Mouse (Mus musculus): ENCODE measurements around the gene Gm49395. TPM values are rescaled to one million over a fixed set of nuclear protein-coding genes. Genes with fewer than 3 reads are reported as not detected.

The Gm49395 gene
- total and polyA plus RNA-seq, 3 experiments, result 0.30 to 0.69 TPM; not detected in 1

GRCm38 (mm10) chr13:115149849-115150248 is 48.1 kb upstream of the Gm49395 start:
- no peaks in the 10 kb centered on the region for H3K4me1 ChIP-seq (ENCODE audit: control insufficient read depth in 1 of 2, insufficient read depth in 2 of 2)
- no peak for DNase-seq (ENCODE audit: extremely low read depth)
- in situ Hi-C loops (cut with MboI; ENCODE audit: low pct_ligation_motif_present, low pct_unique_long_range_greater_than_20kb, low sequenced_read_pairs), result loop anchor here (25.0 kb wide), 1 partner anchor 163 kb away; no protein-coding TSS in a partner anchor
- TF ChIP-seq MAZ (IDR thresholded peaks at IDR 0.05; ENCODE audit: low read depth, low read length), result no peak
- H3K36me3 ChIP-seq (replicated peaks in 1 of 2; ENCODE audit: control insufficient read depth in 1 of 2, insufficient read depth in 1 of 2, low read length in 1 of 2), result no peaks in the 10 kb centered on the region
- no peaks in the 10 kb centered on the region for H3K9me3 ChIP-seq (replicated peaks; ENCODE audit: low read length)
- dilution Hi-C loops (cut with MboI; ENCODE audit: extremely low pct_ligation_motif_present, extremely low pct_unique_long_range_greater_than_20kb, low sequenced_read_pairs), result no loop called here
- no peaks in the 10 kb centered on the region for H3K79me2 ChIP-seq (replicated peaks; ENCODE audit: control insufficient read depth, extremely low read depth, insufficient read depth, poor library complexity, severe bottlenecking)
- no peaks in the 10 kb centered on the region for H3K27me3 ChIP-seq (replicated peaks)
- H3K27ac ChIP-seq (ENCODE audit: insufficient read depth, low read depth), result no peak overlapping the region
- no peak overlapping the region for H3K9ac ChIP-seq (ENCODE audit: insufficient read depth, low read depth)
- no peak overlapping the region for H3K4me2 ChIP-seq (ENCODE audit: insufficient read depth, low read depth, poor library complexity, severe bottlenecking)
- H3K4me3 ChIP-seq (replicated peaks in 1 of 3; ENCODE audit: low read depth in 2 of 3, low read length in 2 of 3, poor library complexity in 1 of 3), result no peak overlapping the region

- H3K4me3 ChIP-seq (replicated peaks in 1 of 3; ENCODE audit: low read depth in 2 of 3, low read length in 2 of 3, poor library complexity in 1 of 3), result no peak overlapping the region
- no peaks in the 10 kb centered on the region for H3K36me3 ChIP-seq (replicated peaks in 1 of 2; ENCODE audit: control insufficient read depth in 1 of 2, insufficient read depth in 1 of 2, low read length in 1 of 2)
- no peak for DNase-seq (ENCODE audit: extremely low read depth)
- H3K27ac ChIP-seq (ENCODE audit: insufficient read depth, low read depth), result no peak overlapping the region
- H3K9me3 ChIP-seq (replicated peaks; ENCODE audit: low read length), result no peaks in the 10 kb centered on the region
- no peaks in the 10 kb centered on the region for H3K79me2 ChIP-seq (replicated peaks; ENCODE audit: control insufficient read depth, extremely low read depth, insufficient read depth, poor library complexity, severe bottlenecking)
- dilution Hi-C loops (cut with MboI; ENCODE audit: extremely low pct_ligation_motif_present, extremely low pct_unique_long_range_greater_than_20kb, low sequenced_read_pairs), result no loop called here
- H3K27me3 ChIP-seq (replicated peaks), result no peaks in the 10 kb centered on the region
- no peak overlapping the region for H3K4me2 ChIP-seq (ENCODE audit: insufficient read depth, low read depth, poor library complexity, severe bottlenecking)
- TF ChIP-seq MAFK (IDR thresholded peaks at IDR 0.05; ENCODE audit: insufficient replicate concordance, low read length) (no peak), TBP (conservative IDR thresholded peaks at IDR 0.05; ENCODE audit: low read depth, low read length) (no peak), CHD1 (IDR thresholded peaks at IDR 0.05; ENCODE audit: low read depth, low read length) (no peak), BHLHE40 (IDR thresholded peaks at IDR 0.05; ENCODE audit: low read depth, low read length) (no peak)
- no peak overlapping the region for H3K9ac ChIP-seq (ENCODE audit: insufficient read depth, low read depth)
- in situ Hi-C loops (cut with MboI; ENCODE audit: low pct_ligation_motif_present, low pct_unique_long_range_greater_than_20kb, low sequenced_read_pairs), result no loop called here
- no peaks in the 10 kb centered on the region for H3K4me1 ChIP-seq (ENCODE audit: control insufficient read depth in 1 of 2, insufficient read depth in 2 of 2)
Observed at GRCm38 (mm10) chr13:115143575-115143974, 41.9 kb upstream of the Gm49395 start.

GRCm38 (mm10) chr13:115142066-115142465 is 40.3 kb upstream of the Gm49395 start:
- no peaks in the 10 kb centered on the region for H3K4me1 ChIP-seq (ENCODE audit: control insufficient read depth in 1 of 2, insufficient read depth in 2 of 2)
- no peaks in the 10 kb centered on the region for H3K36me3 ChIP-seq (replicated peaks in 1 of 2; ENCODE audit: control insufficient read depth in 1 of 2, insufficient read depth in 1 of 2, low read length in 1 of 2)
- TF ChIP-seq ZMIZ1 (IDR thresholded peaks at IDR 0.05; ENCODE audit: low read depth, low read length), result no peak
- peak; percentile 57 for TF ChIP-seq BHLHE40 (IDR thresholded peaks at IDR 0.05; ENCODE audit: low read depth, low read length)
- dilution Hi-C loops (cut with MboI; ENCODE audit: extremely low pct_ligation_motif_present, extremely low pct_unique_long_range_greater_than_20kb, low sequenced_read_pairs) (no loop called here), in situ Hi-C loops (cut with MboI; ENCODE audit: low pct_ligation_motif_present, low pct_unique_long_range_greater_than_20kb, low sequenced_read_pairs) (no loop called here)
- no peaks in the 10 kb centered on the region for H3K9me3 ChIP-seq (replicated peaks; ENCODE audit: low read length)
- no peaks in the 10 kb centered on the region for H3K27me3 ChIP-seq (replicated peaks)
- H3K79me2 ChIP-seq (replicated peaks; ENCODE audit: control insufficient read depth, extremely low read depth, insufficient read depth, poor library complexity, severe bottlenecking), result no peaks in the 10 kb centered on the region
- no peak overlapping the region for H3K9ac ChIP-seq (ENCODE audit: insufficient read depth, low read depth)
- H3K4me3 ChIP-seq (replicated peaks in 1 of 3; ENCODE audit: low read depth in 2 of 3, low read length in 2 of 3, poor library complexity in 1 of 3), result no peak overlapping the region
- H3K27ac ChIP-seq (ENCODE audit: insufficient read depth, low read depth), result no peak overlapping the region
- DNase-seq (ENCODE audit: extremely low read depth), result no peak
- H3K4me2 ChIP-seq (ENCODE audit: insufficient read depth, low read depth, poor library complexity, severe bottlenecking), result peak overlapping the region; percentile 50

GRCm38 (mm10) chr13:115138513-115138912 is 36.8 kb upstream of the Gm49395 start:
- no peak overlapping the region for H3K27ac ChIP-seq (ENCODE audit: insufficient read depth, low read depth)
- TF ChIP-seq BHLHE40 (IDR thresholded peaks at IDR 0.05; ENCODE audit: low read depth, low read length) (no peak), POLR2A (IDR thresholded peaks at IDR 0.05; ENCODE audit: low read depth, low read length) (no peak), PAX5 (IDR thresholded peaks at IDR 0.05; ENCODE audit: low read length) (no peak), KAT2A (IDR thresholded peaks at IDR 0.05; ENCODE audit: insufficient replicate concordance, low read length) (no peak), MAX (IDR thresholded peaks at IDR 0.05; ENCODE audit: low read length) (no peak), CHD1 (IDR thresholded peaks at IDR 0.05; ENCODE audit: low read depth, low read length) (no peak), MEF2A (IDR thresholded peaks at IDR 0.05; ENCODE audit: borderline replicate concordance, low read depth, low read length) (no peak), CHD2 (IDR thresholded peaks at IDR 0.05; ENCODE audit: low read length) (no peak), E2F4 (IDR thresholded peaks at IDR 0.05; ENCODE audit: insufficient replicate concordance, low read depth, low read length) (no peak), SIN3A (IDR thresholded peaks at IDR 0.05; ENCODE audit: low read length) (no peak), MAZ (IDR thresholded peaks at IDR 0.05; ENCODE audit: low read depth, low read length) (no peak), HCFC1 (IDR thresholded peaks at IDR 0.05; ENCODE audit: low read depth, low read length) (no peak), USF2 (conservative IDR thresholded peaks at IDR 0.05; ENCODE audit: low read depth, low read length) (no peak)
- H3K4me2 ChIP-seq (ENCODE audit: insufficient read depth, low read depth, poor library complexity, severe bottlenecking), result no peak overlapping the region
- no peaks in the 10 kb centered on the region for H3K36me3 ChIP-seq (replicated peaks in 1 of 2; ENCODE audit: control insufficient read depth in 1 of 2, insufficient read depth in 1 of 2, low read length in 1 of 2)
- H3K79me2 ChIP-seq (replicated peaks; ENCODE audit: control insufficient read depth, extremely low read depth, insufficient read depth, poor library complexity, severe bottlenecking), result no peaks in the 10 kb centered on the region
- in situ Hi-C loops (cut with MboI; ENCODE audit: low pct_ligation_motif_present, low pct_unique_long_range_greater_than_20kb, low sequenced_read_pairs), result no loop called here
- dilution Hi-C loops (cut with MboI; ENCODE audit: extremely low pct_ligation_motif_present, extremely low pct_unique_long_range_greater_than_20kb, low sequenced_read_pairs), result no loop called here
- no peaks in the 10 kb centered on the region for H3K27me3 ChIP-seq (replicated peaks)
- no peaks in the 10 kb centered on the region for H3K9me3 ChIP-seq (replicated peaks; ENCODE audit: low read length)
- no peak overlapping the region for H3K4me3 ChIP-seq (replicated peaks in 1 of 3; ENCODE audit: low read depth in 2 of 3, low read length in 2 of 3, poor library complexity in 1 of 3)
- DNase-seq (ENCODE audit: extremely low read depth), result no peak
- no peak overlapping the region for H3K9ac ChIP-seq (ENCODE audit: insufficient read depth, low read depth)
- no peaks in the 10 kb centered on the region for H3K4me1 ChIP-seq (ENCODE audit: control insufficient read depth in 1 of 2, insufficient read depth in 2 of 2)
